Mouse (Mus musculus) bone marrow macrophage, adult 2 months (primary cell): ENCODE measurements around the gene Syt1. TPM values are rescaled to one million over a fixed set of nuclear protein-coding genes. Genes with fewer than 3 reads are reported as not detected.

Experiments
- H3K27ac ChIP-seq: 2 replicates; pipeline ENCODE4 v1.5.1; 2012; ENCODE audit warnings: low read depth, low read length; ENCODE audit not compliant: insufficient read depth
- H3K4me1 ChIP-seq: 2 replicates; pipeline ENCODE4 v1.6.1; 2012; ENCODE audit warnings: low read length; ENCODE audit not compliant: control insufficient read depth, insufficient read depth
- H3K4me3 ChIP-seq: 2 replicates; pipeline ENCODE4 v1.5.1; 2012; ENCODE audit warnings: mild to moderate bottlenecking, low read length, moderate library complexity; ENCODE audit not compliant: insufficient read depth
- CTCF ChIP-seq: IDR thresholded peaks from 2 replicates; pipeline ENCODE4 v1.5.1; 2012; ENCODE audit warnings: low read depth, mild to moderate bottlenecking, low read length, moderate library complexity
- POLR2A ChIP-seq: IDR thresholded peaks from 2 replicates; pipeline ENCODE4 v1.6.1; 2012; ENCODE audit warnings: mild to moderate bottlenecking, low read depth, low read length, borderline replicate concordance
- polyA plus RNA-seq: library from polyadenylated mRNA; stranded (reverse); fragments of >200 nt; gene quantifications from 2 replicates; pipeline ENCODE4 v1.2.4, GENCODE M21; 2012; ENCODE audit not compliant: missing spikeins, insufficient read depth, insufficient read length

Syt1 gene
- polyA plus RNA-seq, 1 experiment = not detected

GRCm38 (mm10) chr10:108979660-108980059 is 31.1 kb downstream of the Syt1 start:
- Histone ChIP-seq H3K4me3 (no peak overlapping the region), H3K27ac (no peak overlapping the region), H3K4me1 (no peaks in the 10 kb centered on the region)
- TF ChIP-seq CTCF (no peak), POLR2A (no peak)

GRCm38 (mm10) chr10:108954952-108955351 is 55.8 kb downstream of the Syt1 start:
- no peak overlapping the region for H3K27ac ChIP-seq
- no peak overlapping the region for H3K4me3 ChIP-seq
- TF ChIP-seq POLR2A = no peak
- TF ChIP-seq CTCF = no peak
- H3K4me1 ChIP-seq = no peaks in the 10 kb centered on the region

DNA sequence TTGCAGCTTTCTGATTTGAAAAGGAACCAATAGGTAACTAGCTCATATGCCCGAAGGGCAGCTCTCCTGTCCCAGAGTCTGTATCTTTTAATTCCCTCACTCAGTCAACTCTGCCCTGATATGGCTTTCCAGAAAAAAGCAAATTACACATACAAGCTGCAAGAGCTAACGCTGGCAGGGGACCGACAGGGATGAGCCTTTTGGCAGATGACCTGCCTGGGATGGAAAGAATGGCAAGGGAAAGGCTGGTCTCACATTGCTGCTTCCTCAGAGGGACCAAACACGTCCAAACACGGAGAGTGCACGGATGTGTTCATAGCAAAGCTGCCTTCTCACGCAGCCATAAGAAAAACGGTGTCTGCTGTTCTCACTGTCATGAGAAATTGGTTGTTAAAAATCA is 58.6 kb downstream of the Syt1 start:
- no peaks in the 10 kb centered on the region for H3K4me1 ChIP-seq
- no peak overlapping the region for H3K27ac ChIP-seq
- no peak overlapping the region for H3K4me3 ChIP-seq
- TF ChIP-seq CTCF (no peak), POLR2A (no peak)

DNA sequence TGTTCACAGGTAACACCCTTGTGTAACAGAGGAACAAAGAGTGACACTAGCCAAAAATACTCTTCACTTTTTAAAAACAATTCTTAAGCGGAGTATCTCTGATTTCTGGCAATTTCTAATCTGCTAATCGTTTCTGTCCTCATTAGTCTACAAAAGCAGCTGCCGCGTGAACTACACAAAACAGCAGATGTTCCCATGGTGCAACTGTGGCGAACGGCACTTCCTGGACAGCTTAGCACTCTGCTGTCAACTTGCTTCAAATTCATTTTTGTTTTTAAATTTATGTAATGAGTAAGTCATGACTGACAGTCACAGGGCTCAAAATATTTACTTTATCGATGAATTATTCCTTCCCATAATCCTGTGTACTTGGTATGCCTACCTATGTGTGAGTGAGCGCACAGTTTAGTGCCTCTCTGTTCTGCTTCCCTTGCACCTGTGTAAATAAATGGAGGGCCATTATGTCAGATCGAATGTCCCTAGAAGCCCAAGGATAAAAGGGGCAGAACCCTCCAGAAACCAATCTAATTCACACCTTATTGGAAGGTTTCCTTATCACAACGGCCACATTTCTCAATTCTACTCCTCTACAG is 73.8 kb downstream of the Syt1 start:
- Histone ChIP-seq H3K4me3 (no peak overlapping the region), H3K4me1 (no peaks in the 10 kb centered on the region), H3K27ac (no peak overlapping the region)
- TF ChIP-seq CTCF = no peak
- no peak for TF ChIP-seq POLR2A

- no peak for TF ChIP-seq POLR2A
- no peak for TF ChIP-seq CTCF
- no peak overlapping the region for H3K27ac ChIP-seq
- H3K4me3 ChIP-seq = no peak overlapping the region
- no peaks in the 10 kb centered on the region for H3K4me1 ChIP-seq
Observed at GRCm38 (mm10) chr10:108930299-108930698, 80.5 kb downstream of the Syt1 start.

DNA sequence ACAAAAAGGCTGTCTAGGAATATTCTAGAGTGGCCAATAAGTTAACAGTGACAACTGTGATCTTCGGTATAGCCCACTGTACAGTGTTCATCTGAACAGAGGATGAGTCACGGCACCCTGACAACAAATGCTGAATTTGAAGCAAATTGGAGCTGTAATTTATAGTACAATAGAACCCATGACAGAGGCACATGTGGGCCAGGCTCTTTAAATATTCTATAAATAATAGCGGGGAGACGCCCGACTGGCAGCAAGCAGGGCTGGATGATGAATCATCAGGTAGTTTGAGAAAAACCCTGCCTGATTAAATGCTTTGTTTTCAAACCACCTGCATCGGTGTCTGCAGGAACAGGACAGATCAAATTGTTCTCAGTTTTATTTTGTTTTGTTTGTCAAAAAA is 81.1 kb downstream of the Syt1 start:
- Histone ChIP-seq H3K27ac (no peak overlapping the region), H3K4me3 (no peak overlapping the region), H3K4me1 (no peaks in the 10 kb centered on the region)
- TF ChIP-seq CTCF (no peak), POLR2A (no peak)

DNA sequence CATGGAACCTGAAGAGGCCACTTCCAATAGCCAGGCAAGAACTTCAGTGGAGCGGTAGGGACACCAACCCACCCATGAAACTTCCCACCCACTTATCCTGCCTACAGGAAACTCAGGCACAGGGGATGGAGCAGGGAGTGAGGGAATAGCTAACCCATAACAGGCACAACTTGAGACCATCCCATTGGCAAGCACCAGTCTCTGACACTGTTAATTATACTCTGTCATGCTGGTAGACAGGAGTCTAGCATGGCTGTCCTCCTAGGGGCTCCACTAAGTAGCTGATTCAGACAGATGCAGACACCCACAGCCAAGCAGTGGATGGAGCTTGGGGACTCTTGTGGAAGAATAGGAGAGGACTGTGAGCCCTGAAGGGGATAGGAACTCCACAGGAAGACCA is 105.5 kb downstream of the Syt1 start:
- H3K4me3 ChIP-seq = no peak overlapping the region
- TF ChIP-seq POLR2A = no peak
- TF ChIP-seq CTCF = no peak
- no peaks in the 10 kb centered on the region for H3K4me1 ChIP-seq
- H3K27ac ChIP-seq = no peak overlapping the region

GRCm38 (mm10) chr10:108904371-108904770 is 106.4 kb downstream of the Syt1 start:
- Histone ChIP-seq H3K4me1 (no peaks in the 10 kb centered on the region), H3K27ac (no peak overlapping the region), H3K4me3 (no peak overlapping the region)
- TF ChIP-seq CTCF (no peak), POLR2A (no peak)

DNA sequence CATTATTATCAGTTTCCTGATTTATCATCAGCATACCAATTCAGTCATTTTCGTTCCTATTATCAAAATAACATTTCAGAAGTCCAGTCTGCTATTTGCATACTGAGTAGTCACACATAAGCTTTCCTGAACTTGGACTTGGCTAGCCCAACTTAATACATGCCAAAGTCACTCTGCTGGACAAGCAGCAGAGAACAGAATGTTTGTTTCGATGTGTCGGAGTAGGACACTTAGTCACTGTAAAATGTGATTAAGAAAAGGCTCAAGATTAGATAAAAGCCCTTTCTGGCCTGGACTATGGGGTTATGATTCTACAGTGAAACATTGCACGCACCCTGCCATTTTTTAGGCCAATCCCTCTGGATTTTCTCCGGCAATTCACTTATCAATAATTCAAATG is 114.3 kb downstream of the Syt1 start:
- Histone ChIP-seq H3K4me1 (no peaks in the 10 kb centered on the region), H3K27ac (no peak overlapping the region), H3K4me3 (no peak overlapping the region)
- no peak for TF ChIP-seq CTCF
- TF ChIP-seq POLR2A = no peak

- Histone ChIP-seq H3K4me1 (no peaks in the 10 kb centered on the region), H3K27ac (no peak overlapping the region), H3K4me3 (no peak overlapping the region)
- TF ChIP-seq CTCF (no peak), POLR2A (no peak)
Observed at GRCm38 (mm10) chr10:108893288-108893687, 117.5 kb downstream of the Syt1 start.

DNA sequence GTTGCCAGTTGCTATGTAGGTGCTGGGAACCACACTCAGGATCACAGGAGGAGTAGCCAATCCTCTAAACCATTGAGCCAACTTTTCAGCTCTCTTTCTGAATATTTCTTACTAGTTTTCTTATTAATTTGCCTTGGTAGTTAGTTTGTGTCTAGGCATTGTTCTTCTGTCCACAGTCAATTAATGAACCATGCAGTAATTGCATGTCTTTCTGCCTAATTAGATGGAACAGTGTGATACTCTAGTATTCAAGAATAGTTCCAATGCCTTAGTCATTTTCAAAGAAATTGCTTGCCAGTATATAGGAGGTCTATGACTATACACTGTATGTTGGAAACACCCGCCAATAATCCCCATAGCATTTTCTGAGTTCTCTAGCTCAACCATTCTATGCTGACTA is 118.3 kb downstream of the Syt1 start:
- TF ChIP-seq POLR2A (no peak), CTCF (no peak)
- H3K4me3 ChIP-seq = no peak overlapping the region
- H3K27ac ChIP-seq = no peak overlapping the region

More for the DNA sequence above, 118.3 kb downstream of the Syt1 start:
- H3K4me1 ChIP-seq = no peaks in the 10 kb centered on the region
